8 mouse cellular contexts compared by ENCODE assay signal in the genomic region with DNA sequence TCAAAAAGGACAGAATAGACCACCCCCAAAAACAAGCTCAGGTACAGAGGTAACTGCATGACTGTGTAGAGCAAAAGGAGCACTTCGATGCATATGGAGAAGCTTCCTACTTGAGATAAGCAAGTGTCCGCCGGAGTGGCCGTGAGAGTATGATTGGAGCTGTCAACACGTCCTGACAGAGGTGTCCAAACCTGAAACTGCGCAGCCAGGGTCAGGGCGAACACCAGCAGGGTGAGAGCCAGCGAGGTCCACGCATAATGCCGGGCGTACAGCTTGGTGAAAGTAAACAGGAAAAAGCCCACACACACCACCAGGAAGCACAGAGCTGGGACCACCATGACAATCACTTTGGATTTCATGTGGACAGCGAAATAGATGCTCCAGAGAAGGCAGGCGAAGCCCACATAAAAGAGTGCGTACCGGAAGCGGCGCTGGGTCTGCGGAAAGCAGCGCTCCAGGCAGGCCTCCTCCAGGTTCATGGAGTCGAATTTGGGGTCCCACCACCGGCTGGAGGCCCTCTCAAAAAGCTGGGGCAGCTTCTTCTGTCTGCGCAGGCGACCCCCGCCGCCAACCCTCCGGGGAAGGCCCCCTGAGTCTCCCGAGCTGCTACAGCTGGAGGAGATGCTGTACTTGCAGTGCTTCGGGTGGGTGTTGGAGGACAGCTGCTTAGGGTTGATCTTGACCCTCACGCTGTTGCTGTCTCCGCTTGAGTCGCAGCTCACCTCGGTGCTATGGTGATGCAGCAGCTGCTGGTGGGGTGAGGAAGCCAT. TPM values are rescaled to one million over a fixed set of nuclear protein-coding genes. Genes with fewer than 3 reads are reported as not detected.
A peak's percentile ranks its signal among the peaks of the same experiment; 100 is the strongest.
DNase-seq lines count a peak whose midpoint lies in the region; ATAC-seq and TF ChIP-seq lines count a peak whose summit lies in the region.

No protein-coding gene starts in this region.

- H3K27ac ChIP-seq in forebrain, embryonic 12.5 days, result no peak overlapping the region
- no peak overlapping the region for H3K27ac ChIP-seq in intestine, postnatal 0 days (ENCODE audit: low read depth, low read length)
- no peak overlapping the region for H3K27ac ChIP-seq in thymus, adult 2 months (ENCODE audit: control insufficient read depth, insufficient read depth, low read length)

- WGBS in forebrain, embryonic 12.5 days, result 15% methylated on average over 32 of the region's 32 CpGs
- WGBS in intestine, postnatal 0 days, result 21% methylated on average over 32 of the region's 32 CpGs
- 61% methylated on average over 32 of the region's 32 CpGs for WGBS in thymus, adult 2 months

- intact Hi-C loops in gastrocnemius, postnatal 14 days (cut with DNase I; ENCODE audit: low total_unique reads), result no loop called here

- peak overlapping the region; percentile 75 for H3K9ac ChIP-seq in forebrain, embryonic 12.5 days
- H3K9ac ChIP-seq in intestine, postnatal 0 days (ENCODE audit: low read depth, low read length), result peak overlapping the region; percentile 81

- peak; percentile 15 for DNase-seq in gastrocnemius, postnatal 14 days
- no peak for DNase-seq in gastrocnemius, postnatal 25 days
- peak; percentile 6 for DNase-seq in ES-CJ7 (ENCODE audit: low read depth, low spot score)
- DNase-seq in thymus, adult 2 months, result peak; percentile 16
- no peak for DNase-seq in layer of hippocampus, adult 11-12 months (ENCODE audit: low spot score)

- peak overlapping the region; percentile 81 for H3K4me3 ChIP-seq in forebrain, embryonic 12.5 days (replicated peaks)
- H3K4me3 ChIP-seq in intestine, postnatal 0 days (ENCODE audit: low read depth, low read length), result peak overlapping the region; percentile 84
- H3K4me3 ChIP-seq in megakaryocyte, embryonic 14.5 days (replicated peaks), result peak overlapping the region; percentile 97
- peak overlapping the region; percentile 55 for H3K4me3 ChIP-seq in thymus, adult 2 months (ENCODE audit: control insufficient read depth, insufficient read depth, low read length)

- 0 out of 2 replicates have a peak, but pooled peaks have one; percentile 5 for ATAC-seq in forebrain, embryonic 12.5 days (ENCODE audit: low FRiP score)
- no peak for ATAC-seq in intestine, postnatal 0 days

- peaks cover 29% of the 10 kb centered on the region for H3K4me1 ChIP-seq in forebrain, embryonic 12.5 days
- peaks cover 13% of the 10 kb centered on the region for H3K4me1 ChIP-seq in intestine, postnatal 0 days (replicated peaks; ENCODE audit: control insufficient read depth, insufficient read depth, low read length)
- peaks cover 87% of the 10 kb centered on the region for H3K4me1 ChIP-seq in megakaryocyte, embryonic 14.5 days
- peaks cover 27% of the 10 kb centered on the region for H3K4me1 ChIP-seq in thymus, adult 2 months (replicated peaks; ENCODE audit: control insufficient read depth, insufficient read depth, low read length)

- peaks cover 33% of the 10 kb centered on the region for H3K27me3 ChIP-seq in forebrain, embryonic 12.5 days
- H3K27me3 ChIP-seq in intestine, postnatal 0 days (replicated peaks; ENCODE audit: control insufficient read depth, insufficient read depth, low read length), result no peaks in the 10 kb centered on the region
- H3K27me3 ChIP-seq in megakaryocyte, embryonic 14.5 days (replicated peaks), result no peaks in the 10 kb centered on the region
- no peaks in the 10 kb centered on the region for H3K27me3 ChIP-seq in thymus, adult 2 months (ENCODE audit: control insufficient read depth, insufficient read depth, low read length)

- peak overlapping the region; percentile 95 for H3K4me2 ChIP-seq in forebrain, embryonic 12.5 days
- H3K4me2 ChIP-seq in intestine, postnatal 0 days (replicated peaks; ENCODE audit: low read depth), result peak overlapping the region; percentile 98

- H3K36me3 ChIP-seq in forebrain, embryonic 12.5 days (replicated peaks), result no peaks in the 10 kb centered on the region
- H3K36me3 ChIP-seq in intestine, postnatal 0 days (ENCODE audit: control insufficient read depth, insufficient read depth), result no peaks in the 10 kb centered on the region
- peaks cover 30% of the 10 kb centered on the region for H3K36me3 ChIP-seq in megakaryocyte, embryonic 14.5 days (replicated peaks; ENCODE audit: low read length)
- H3K36me3 ChIP-seq in thymus, adult 2 months (ENCODE audit: control insufficient read depth, insufficient read depth, low read length), result no peaks in the 10 kb centered on the region

- TF ChIP-seq POLR2A in thymus, adult 2 months (IDR thresholded peaks at IDR 0.05; ENCODE audit: control insufficient read depth, extremely low read depth, insufficient read depth, low read length, poor library complexity), result no peak

- TF ChIP-seq CTCF in intestine, postnatal 0 days (IDR thresholded peaks at IDR 0.05; ENCODE audit: low read depth), result no peak
- TF ChIP-seq CTCF in thymus, adult 2 months (IDR thresholded peaks at IDR 0.05; ENCODE audit: borderline replicate concordance, control insufficient read depth, extremely low read depth, insufficient read depth, low read length, poor library complexity), result no peak

- H3K9me3 ChIP-seq in forebrain, embryonic 12.5 days, result no peaks in the 10 kb centered on the region
- H3K9me3 ChIP-seq in intestine, postnatal 0 days (ENCODE audit: control insufficient read depth), result no peaks in the 10 kb centered on the region
- no peaks in the 10 kb centered on the region for H3K9me3 ChIP-seq in megakaryocyte, embryonic 14.5 days

RNA-seq across cellular contexts. Expression of a gene that starts 1.3 kb away (rescaled TPM):
- 10 to 100 TPM; 22.3 to 22.7 TPM for total RNA-seq in gastrocnemius, postnatal 14 days (2021)
- total RNA-seq in gastrocnemius, postnatal 25 days (2021), result 10 to 100 TPM; 27.0 to 28.2 TPM
- 1.4 and 1.8 TPM in 2 replicates for polyA plus RNA-seq in forebrain, embryonic 12.5 days (2016; fragmentation: Nextera tagmentation; extraction: Ambion mirVana)
- polyA plus RNA-seq in intestine, postnatal 0 days (2015; fragmentation: Nextera tagmentation; extraction: Ambion mirVana), result 1.5 and 2.1 TPM in 2 replicates
- polyA plus RNA-seq in megakaryocyte, embryonic 14.5 days (2012; ENCODE audit: insufficient read depth, low replicate concordance), result 1.9 and 3.5 TPM in 2 replicates
- 6.4 and 7.6 TPM in 2 replicates for polyA plus RNA-seq in thymus, adult 2 months (2012; rRNA removed)

Comparison
In these comparisons a context has a peak if more than half of its experiments do, and no peak if none do; other contexts are left out.
1. DNase-seq: peak in gastrocnemius, postnatal 14 days (single experiment), ES-CJ7 (single experiment) and thymus, adult 2 months (single experiment); none in gastrocnemius, postnatal 25 days (single experiment) and layer of hippocampus, adult 11-12 months (single experiment).
2. Peak in every context shown above with its lines, with median percentiles within 50 percentile points of each other: H3K4me3 ChIP-seq.